Mouse (Mus musculus) heart, embryonic 12.5 days (tissue): ENCODE measurements around the gene Dab1. TPM values are rescaled to one million over a fixed set of nuclear protein-coding genes. Genes with fewer than 3 reads are reported as not detected.

ENCODE experiments used
- ATAC-seq: fragments of 200-750 bp; cut with Nextera tagmentation; 2 replicates; pipeline ENCODE4 v1.8.0; 2017; ENCODE audit warnings: moderate TSS enrichment, moderate library complexity; ENCODE audit not compliant: insufficient number of reproducible peaks, low FRiP score
- H3K27ac ChIP-seq: fragments of 300-500 bp; sonication (generic); 2 replicates; pipeline ENCODE4 v1.5.1; 2016; ENCODE audit warnings: mild to moderate bottlenecking, moderate library complexity; ENCODE audit not compliant: poor library complexity, severe bottlenecking
- H3K27me3 ChIP-seq: fragments of 300-500 bp; sonication (generic); replicated peaks from 2 replicates; pipeline ENCODE4 v1.6.1; 2016; ENCODE audit warnings: mild to moderate bottlenecking, moderate library complexity
- H3K36me3 ChIP-seq: fragments of 300-500 bp; sonication (generic); 2 replicates; pipeline ENCODE4 v1.6.1; 2016; ENCODE audit warnings: mild to moderate bottlenecking, moderate library complexity
- H3K4me1 ChIP-seq: fragments of 300-500 bp; sonication (generic); replicated peaks from 2 replicates; pipeline ENCODE4 v1.6.1; 2016; ENCODE audit warnings: mild to moderate bottlenecking
- H3K4me2 ChIP-seq: fragments of 300-500 bp; sonication (generic); 2 replicates; pipeline ENCODE4 v1.6.1; 2016; ENCODE audit warnings: mild to moderate bottlenecking, moderate library complexity
- H3K4me3 ChIP-seq: fragments of 300-500 bp; sonication (generic); 2 replicates; pipeline ENCODE4 v1.5.1; 2016; ENCODE audit warnings: mild to moderate bottlenecking
- H3K9ac ChIP-seq: fragments of 300-500 bp; sonication (generic); 2 replicates; pipeline ENCODE4 v1.6.1; 2016; ENCODE audit warnings: mild to moderate bottlenecking, moderate library complexity
- H3K9me3 ChIP-seq: fragments of 300-500 bp; sonication (generic); replicated peaks from 2 replicates; pipeline ENCODE4 v1.6.1; 2016; ENCODE audit warnings: mild to moderate bottlenecking, moderate library complexity
- WGBS: fragments of 180-500 bp; shearing (Covaris S2); methylation state at CpG from one replicate; pipeline ENCODE4 v1.1.7; 2016; 5-methylcytosine and 5-hydroxymethylcytosine counted together
- polyA plus RNA-seq: library from polyadenylated mRNA; unstranded; fragments of >200 nt; fragmentation: Nextera tagmentation; extraction: Ambion mirVana; gene quantifications from 2 replicates; pipeline ENCODE4 v1.2.1, GENCODE M21; 2016

Gene Dab1
- polyA plus RNA-seq, 1 experiment from 2014 or later, result 1.0 TPM

DNA sequence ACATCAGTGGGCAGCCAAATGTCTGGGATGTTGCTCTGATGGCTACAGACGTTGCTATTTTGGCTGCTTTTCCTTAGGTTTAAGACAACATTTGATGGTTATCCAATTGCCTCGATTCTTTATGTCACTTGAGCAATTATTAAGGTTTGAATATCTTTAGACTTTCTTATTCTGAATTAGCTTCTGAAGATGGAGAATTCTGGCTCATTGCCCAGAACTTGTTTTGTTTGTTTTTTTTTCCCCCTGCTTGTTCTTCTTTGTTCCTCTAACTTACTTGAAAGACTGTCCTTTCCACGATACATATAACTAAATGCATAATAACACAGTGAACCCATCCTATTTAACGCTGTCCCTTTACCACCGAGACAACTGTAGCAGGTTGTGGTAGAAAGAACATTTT is 707.1 kb downstream of the Dab1 start:
- H3K4me3 ChIP-seq, result no peak overlapping the region
- H3K9me3 ChIP-seq, result no peaks in the 10 kb centered on the region
- ATAC-seq, result no peak
- 66% methylated on average over 5 of the region's 5 CpGs for WGBS
- H3K4me2 ChIP-seq, result no peak overlapping the region
- H3K27me3 ChIP-seq, result no peaks in the 10 kb centered on the region
- no peak overlapping the region for H3K9ac ChIP-seq
- no peaks in the 10 kb centered on the region for H3K4me1 ChIP-seq
- H3K36me3 ChIP-seq, result no peaks in the 10 kb centered on the region
- no peak overlapping the region for H3K27ac ChIP-seq

GRCm38 (mm10) chr4:104331896-104332295 is 712.7 kb downstream of the Dab1 start:
- WGBS, result 34% methylated on average over 6 of the region's 6 CpGs
- Histone ChIP-seq H3K4me1 (no peaks in the 10 kb centered on the region), H3K27me3 (no peaks in the 10 kb centered on the region; the same call in 1 of the 2 replicates), H3K36me3 (no peaks in the 10 kb centered on the region), H3K27ac (no peak overlapping the region), H3K9me3 (no peaks in the 10 kb centered on the region), H3K4me2 (no peak overlapping the region), H3K9ac (no peak overlapping the region), H3K4me3 (no peak overlapping the region)
- no peak for ATAC-seq

DNA sequence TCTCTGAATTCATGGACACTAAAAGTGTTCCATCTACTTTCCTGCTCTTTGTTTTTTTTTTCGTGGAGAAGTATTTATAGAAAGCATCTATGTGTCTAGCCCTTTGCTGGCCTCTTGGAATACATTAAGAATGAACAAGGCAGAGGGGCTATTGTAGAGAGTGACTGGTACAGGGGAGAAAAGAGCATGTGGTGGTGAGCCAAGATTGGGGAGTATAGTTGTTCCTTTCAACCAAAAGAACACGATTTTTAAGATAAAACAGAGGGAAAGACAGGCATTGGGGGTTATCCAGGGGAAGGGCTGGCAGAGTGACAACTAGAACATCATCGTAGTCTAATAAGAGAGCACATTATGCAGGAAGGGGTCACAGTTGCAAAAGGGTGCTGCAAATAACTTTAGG is 713.2 kb downstream of the Dab1 start:
- 51% methylated on average over 3 of the region's 3 CpGs for WGBS
- no peak overlapping the region for H3K4me3 ChIP-seq
- no peaks in the 10 kb centered on the region; the same call in 1 of the 2 replicates for H3K27me3 ChIP-seq
- no peak overlapping the region for H3K4me2 ChIP-seq
- H3K9ac ChIP-seq, result no peak overlapping the region
- no peaks in the 10 kb centered on the region for H3K36me3 ChIP-seq
- H3K9me3 ChIP-seq, result no peaks in the 10 kb centered on the region
- no peaks in the 10 kb centered on the region for H3K4me1 ChIP-seq
- ATAC-seq, result no peak
- H3K27ac ChIP-seq, result no peak overlapping the region

- Histone ChIP-seq H3K4me3 (no peak overlapping the region), H3K4me1 (no peaks in the 10 kb centered on the region), H3K9me3 (no peaks in the 10 kb centered on the region), H3K27ac (no peak overlapping the region), H3K9ac (no peak overlapping the region), H3K36me3 (no peaks in the 10 kb centered on the region), H3K27me3 (no peaks in the 10 kb centered on the region; the same call in 1 of the 2 replicates), H3K4me2 (no peak overlapping the region)
- 76% methylated on average over 10 of the region's 10 CpGs for WGBS
- no peak for ATAC-seq
Observed at GRCm38 (mm10) chr4:104337279-104337678, 718.1 kb downstream of the Dab1 start.

DNA sequence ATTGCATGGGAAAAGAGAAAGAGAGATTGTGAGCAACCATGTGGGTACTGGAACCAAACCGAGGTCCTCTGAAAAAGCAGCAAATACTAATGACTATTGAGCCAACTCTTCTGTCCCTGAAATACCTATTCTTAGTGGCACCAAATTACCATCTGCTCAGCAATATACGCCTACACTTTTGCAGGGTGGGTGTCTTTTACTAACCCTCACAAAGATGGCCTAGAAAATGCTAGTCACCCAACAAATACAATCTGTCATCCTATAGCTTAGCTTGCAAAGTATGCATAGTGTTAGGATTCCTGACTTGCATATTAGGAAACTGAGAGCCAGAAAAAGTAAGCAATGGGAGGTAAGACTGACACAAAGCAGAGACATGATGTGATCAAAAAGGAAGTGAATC is 719.2 kb downstream of the Dab1 start:
- WGBS, result 83% methylated on average over 2 of the region's 2 CpGs
- no peaks in the 10 kb centered on the region for H3K9me3 ChIP-seq
- no peaks in the 10 kb centered on the region for H3K36me3 ChIP-seq
- H3K4me3 ChIP-seq, result no peak overlapping the region
- no peak for ATAC-seq
- H3K9ac ChIP-seq, result no peak overlapping the region
- no peak overlapping the region for H3K27ac ChIP-seq
- no peak overlapping the region for H3K4me2 ChIP-seq
- no peaks in the 10 kb centered on the region for H3K4me1 ChIP-seq
- H3K27me3 ChIP-seq, result no peaks in the 10 kb centered on the region; the same call in 1 of the 2 replicates

DNA sequence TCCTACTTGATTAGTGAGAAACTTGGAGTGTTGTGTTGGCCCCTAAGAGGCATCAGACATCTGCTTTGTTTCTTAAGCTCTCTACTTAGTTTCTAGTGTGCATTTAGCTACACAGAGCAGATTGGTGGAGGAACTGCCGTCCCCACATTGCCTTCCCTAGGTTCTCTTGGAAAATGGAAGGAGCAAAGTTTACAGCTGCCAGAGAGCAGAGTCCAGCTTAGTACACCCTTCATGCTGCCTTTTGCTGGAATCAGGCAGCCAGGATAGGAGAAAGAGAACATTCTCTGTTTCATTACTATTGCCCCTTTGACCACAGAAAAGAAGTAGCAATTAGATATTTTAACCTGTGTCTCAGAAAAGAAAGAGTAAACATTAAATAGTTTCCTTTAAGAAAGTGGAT is 742.2 kb downstream of the Dab1 start:
- H3K4me3 ChIP-seq, result no peak overlapping the region

DNA sequence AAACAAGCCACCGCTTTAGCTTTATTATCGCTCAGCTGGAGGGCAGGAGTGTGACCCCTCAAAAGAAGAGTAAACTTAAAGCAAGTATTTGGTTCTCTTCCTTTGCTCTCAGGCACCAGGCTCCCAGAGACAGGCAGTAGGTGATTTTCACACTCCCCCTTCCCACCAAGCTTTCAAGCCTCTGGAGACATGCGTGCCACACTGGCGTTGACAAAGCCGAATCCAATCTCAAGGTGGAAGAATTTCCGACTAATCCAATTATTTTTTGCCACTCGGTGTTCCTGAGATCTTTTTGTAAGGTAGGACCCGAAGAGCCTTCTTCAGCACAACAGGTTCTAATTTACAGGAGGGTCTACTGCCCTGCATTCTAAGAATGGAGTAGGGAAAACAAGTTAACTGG is 747.3 kb downstream of the Dab1 start:
- 6% methylated on average over 8 of the region's 8 CpGs for WGBS
- no peak overlapping the region for H3K9ac ChIP-seq
- peaks cover 60% of the 10 kb centered on the region for H3K27me3 ChIP-seq
- no peaks in the 10 kb centered on the region for H3K36me3 ChIP-seq
- no peak overlapping the region for H3K27ac ChIP-seq
- peak overlapping the region; percentile 94 for H3K4me2 ChIP-seq
- no peaks in the 10 kb centered on the region for H3K9me3 ChIP-seq
- H3K4me1 ChIP-seq, result peaks cover 13% of the 10 kb centered on the region
- peak overlapping the region; percentile 65 for H3K4me3 ChIP-seq
- no peak for ATAC-seq

More for the DNA sequence above, 742.2 kb downstream of the Dab1 start:
- Histone ChIP-seq H3K9ac (no peak overlapping the region), H3K4me1 (no peaks in the 10 kb centered on the region), H3K27ac (no peak overlapping the region), H3K9me3 (no peaks in the 10 kb centered on the region), H3K4me2 (no peak overlapping the region), H3K36me3 (no peaks in the 10 kb centered on the region), H3K27me3 (peaks cover 19% of the 10 kb centered on the region)
- 67% methylated on average over 1 of the region's 1 CpGs for WGBS
- no peak for ATAC-seq

DNA sequence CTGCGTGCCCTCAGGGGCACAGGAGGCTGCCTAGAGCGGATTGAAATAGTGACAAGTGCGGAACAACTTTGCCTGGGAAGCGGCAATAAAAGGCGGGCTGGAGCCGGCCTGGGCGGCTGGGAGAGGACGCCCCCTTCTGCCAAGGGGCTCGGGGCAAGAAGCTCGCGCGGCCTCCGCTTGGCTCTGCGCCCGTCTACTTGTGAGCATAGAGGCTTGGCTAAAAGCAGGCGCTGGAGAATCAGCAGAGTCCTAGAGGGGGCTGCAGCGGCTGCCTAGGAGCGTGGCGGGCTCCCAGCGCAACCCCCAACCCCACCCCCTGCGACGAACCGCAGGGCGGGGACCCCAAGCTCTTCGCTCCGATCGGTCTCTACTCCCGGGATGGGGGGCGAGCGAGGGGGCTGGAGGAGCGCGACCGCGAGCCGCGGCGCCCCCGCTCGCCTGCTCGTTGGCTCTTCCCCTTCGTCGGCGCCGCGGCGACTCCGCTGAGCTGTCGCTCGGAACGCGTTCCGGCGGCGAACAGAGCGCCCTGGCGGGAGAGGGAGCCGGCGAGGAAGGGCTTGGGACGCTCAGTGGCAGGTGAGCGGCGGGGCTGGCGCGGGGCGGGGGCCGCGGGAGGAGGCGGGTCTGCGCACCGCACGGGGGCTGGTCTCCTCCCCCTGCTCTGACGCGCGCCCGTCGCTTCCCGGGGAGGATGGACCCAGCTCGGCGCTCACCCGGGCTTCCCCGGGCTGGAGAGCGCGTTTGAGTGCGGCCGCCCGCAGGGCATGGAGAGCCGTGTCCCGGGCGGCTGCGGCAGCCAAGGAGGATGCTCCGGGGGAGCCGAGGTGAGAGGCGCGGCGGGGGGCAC is 748.0 kb downstream of the Dab1 start:
- peak overlapping the region; percentile 64 for H3K9ac ChIP-seq
- peak overlapping the region; percentile 65 for H3K4me3 ChIP-seq
- peak; percentile 74 for ATAC-seq
- peaks cover 13% of the 10 kb centered on the region for H3K4me1 ChIP-seq
- H3K9me3 ChIP-seq, result no peaks in the 10 kb centered on the region
- peak overlapping the region; percentile 94 for H3K4me2 ChIP-seq
- under 1% methylated on average over 64 of the region's 94 CpGs for WGBS
- H3K27me3 ChIP-seq, result peaks cover 64% of the 10 kb centered on the region
- H3K27ac ChIP-seq, result no peak overlapping the region
- no peaks in the 10 kb centered on the region for H3K36me3 ChIP-seq

- H3K9ac ChIP-seq, result peak overlapping the region; percentile 64
- H3K4me2 ChIP-seq, result peak overlapping the region; percentile 94
- peak; percentile 46; the same call in 1 of the 2 replicates for ATAC-seq
- no peaks in the 10 kb centered on the region for H3K36me3 ChIP-seq
- peaks cover 64% of the 10 kb centered on the region for H3K27me3 ChIP-seq
- H3K27ac ChIP-seq, result no peak overlapping the region
- H3K4me1 ChIP-seq, result peaks cover 13% of the 10 kb centered on the region
- no peaks in the 10 kb centered on the region for H3K9me3 ChIP-seq
- peak overlapping the region; percentile 65 for H3K4me3 ChIP-seq
- under 1% methylated on average over 45 of the region's 48 CpGs for WGBS
Observed at GRCm38 (mm10) chr4:104367741-104368411, 748.7 kb downstream of the Dab1 start.

GRCm38 (mm10) chr4:104368561-104369021 is 749.4 kb downstream of the Dab1 start:
- Histone ChIP-seq H3K36me3 (no peaks in the 10 kb centered on the region), H3K9me3 (no peaks in the 10 kb centered on the region), H3K27ac (no peak overlapping the region), H3K4me1 (peaks cover 13% of the 10 kb centered on the region), H3K4me2 (peak overlapping the region; percentile 94), H3K9ac (no peak overlapping the region), H3K27me3 (peaks cover 64% of the 10 kb centered on the region), H3K4me3 (peak overlapping the region; percentile 65)
- ATAC-seq, result no peak
- 0% methylated on average over 20 of the region's 20 CpGs for WGBS

GRCm38 (mm10) chr4:104369091-104369490 is 749.9 kb downstream of the Dab1 start:
- Histone ChIP-seq H3K36me3 (no peaks in the 10 kb centered on the region), H3K9me3 (no peaks in the 10 kb centered on the region), H3K27me3 (peaks cover 64% of the 10 kb centered on the region), H3K4me3 (peak overlapping the region; percentile 65), H3K27ac (no peak overlapping the region), H3K9ac (no peak overlapping the region), H3K4me1 (peaks cover 13% of the 10 kb centered on the region), H3K4me2 (peak overlapping the region; percentile 94)
- WGBS, result 10% methylated on average over 7 of the region's 7 CpGs
- ATAC-seq, result no peak
